Mouse (Mus musculus): ENCODE measurements around the gene Slc45a3. TPM values are rescaled to one million over a fixed set of nuclear protein-coding genes. Genes with fewer than 3 reads are reported as not detected.

The Slc45a3 gene
- polyA plus RNA-seq, 1 experiment from 2014 or later: 10.9 TPM

DNA sequence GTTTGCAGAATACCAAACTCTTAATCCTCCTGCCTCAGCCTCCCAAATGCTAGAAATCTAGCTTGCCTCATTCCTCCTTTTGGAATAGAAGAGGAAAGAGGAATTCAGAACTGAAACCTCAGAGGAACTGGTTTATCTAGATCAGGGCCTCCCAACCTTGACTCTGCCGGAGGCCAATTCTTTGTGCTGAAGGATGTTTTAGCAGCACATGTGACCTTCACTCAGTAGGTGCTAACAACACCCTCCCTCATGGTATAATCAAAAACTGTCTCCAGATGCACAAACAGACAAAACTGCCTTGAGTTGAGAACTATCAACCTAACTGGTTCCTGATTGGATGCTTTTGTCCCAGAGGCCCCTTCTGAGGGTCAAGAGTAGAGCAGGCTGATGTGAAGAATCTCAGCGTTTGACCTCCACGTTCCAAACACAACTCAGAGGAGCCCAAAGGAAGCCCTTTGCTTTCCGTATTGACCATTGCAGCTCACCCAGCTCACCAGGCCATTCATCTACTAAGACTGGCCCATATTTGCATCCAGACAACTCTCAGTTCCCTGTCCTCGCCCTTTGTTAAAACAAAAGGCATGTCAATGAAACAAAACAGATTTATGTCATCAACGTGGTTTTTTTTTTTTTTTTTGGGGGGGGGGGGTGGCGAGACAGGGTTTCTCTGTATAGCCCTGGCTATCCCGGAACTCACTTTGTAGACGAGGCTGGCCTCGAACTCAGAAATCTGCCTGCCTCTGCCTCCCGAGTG lies 16.1 kb upstream of the Slc45a3 start:
- H3K27me3 ChIP-seq (ENCODE audit: insufficient read depth, poor library complexity, severe bottlenecking): no peaks in the 10 kb centered on the region
- DNase-seq (ENCODE audit: low spot score): no peak
- H3K27ac ChIP-seq: no peak overlapping the region
- 85% methylated on average over 11 of the region's 11 CpGs for WGBS
- H3K9me3 ChIP-seq: no peaks in the 10 kb centered on the region
- no peak overlapping the region for H3K4me3 ChIP-seq
- peaks cover 23% of the 10 kb centered on the region for H3K4me1 ChIP-seq (replicated peaks)
- no peaks in the 10 kb centered on the region for H3K36me3 ChIP-seq

DNA sequence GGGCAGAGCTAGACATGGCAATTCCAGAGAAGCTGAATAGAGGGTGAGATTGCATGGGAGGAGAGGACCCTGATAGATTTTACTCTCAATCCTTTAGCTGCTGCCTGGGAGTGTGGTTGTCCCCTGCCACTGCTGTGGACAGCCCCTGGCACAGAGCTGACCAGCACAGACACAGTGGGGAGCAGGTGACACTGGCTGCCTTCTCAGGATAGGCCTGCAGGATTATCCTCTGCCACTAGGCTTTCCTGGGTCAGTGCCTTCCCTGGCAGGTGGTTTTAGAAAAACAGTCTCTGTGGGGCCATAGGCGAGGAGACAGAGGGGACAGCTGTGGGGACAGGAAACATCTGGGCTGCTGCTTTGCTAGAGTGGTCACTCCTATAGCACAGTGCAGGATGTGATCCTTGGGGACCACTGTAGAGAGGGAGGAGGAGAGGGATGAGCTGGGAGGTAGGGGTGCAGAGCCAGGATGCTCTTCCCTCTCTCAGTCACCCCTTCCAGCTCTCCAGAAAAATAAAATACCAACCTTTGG lies 14.7 kb upstream of the Slc45a3 start:
- Histone ChIP-seq H3K27me3 (ENCODE audit: insufficient read depth, poor library complexity, severe bottlenecking) (no peaks in the 10 kb centered on the region), H3K36me3 (no peaks in the 10 kb centered on the region), H3K27ac (peak overlapping the region; percentile 62; the same call in 1 of the 2 replicates), H3K4me3 (no peak overlapping the region), H3K4me1 (replicated peaks) (peaks cover 25% of the 10 kb centered on the region), H3K9me3 (no peaks in the 10 kb centered on the region)
- DNase-seq (ENCODE audit: low spot score): no peak
- 27% methylated on average over 1 of the region's 1 CpGs for WGBS

GRCm38 (mm10) chr1:131954242-131954865 lies 8.4 kb upstream of the Slc45a3 start:
- WGBS: 87% methylated on average over 12 of the region's 12 CpGs
- no peak for DNase-seq (ENCODE audit: low spot score)
- Histone ChIP-seq H3K36me3 (no peaks in the 10 kb centered on the region), H3K9me3 (no peaks in the 10 kb centered on the region), H3K27me3 (ENCODE audit: insufficient read depth, poor library complexity, severe bottlenecking) (peaks cover 18% of the 10 kb centered on the region), H3K4me3 (no peak overlapping the region), H3K27ac (peak overlapping the region; percentile 45), H3K4me1 (replicated peaks) (peaks cover 37% of the 10 kb centered on the region)

GRCm38 (mm10) chr1:131955131-131955757 lies 7.5 kb upstream of the Slc45a3 start:
- H3K9me3 ChIP-seq: no peaks in the 10 kb centered on the region
- H3K36me3 ChIP-seq: no peaks in the 10 kb centered on the region
- peaks cover 37% of the 10 kb centered on the region for H3K4me1 ChIP-seq (replicated peaks)
- peaks cover 20% of the 10 kb centered on the region for H3K27me3 ChIP-seq (ENCODE audit: insufficient read depth, poor library complexity, severe bottlenecking)
- H3K27ac ChIP-seq: 0 out of 2 replicates have a peak overlapping the region, but pooled peaks have one; percentile 35
- H3K4me3 ChIP-seq: no peak overlapping the region
- no peak for DNase-seq (ENCODE audit: low spot score)
- whole genome bisulfite sequencing: 65% methylated on average over 3 of the region's 3 CpGs

DNA sequence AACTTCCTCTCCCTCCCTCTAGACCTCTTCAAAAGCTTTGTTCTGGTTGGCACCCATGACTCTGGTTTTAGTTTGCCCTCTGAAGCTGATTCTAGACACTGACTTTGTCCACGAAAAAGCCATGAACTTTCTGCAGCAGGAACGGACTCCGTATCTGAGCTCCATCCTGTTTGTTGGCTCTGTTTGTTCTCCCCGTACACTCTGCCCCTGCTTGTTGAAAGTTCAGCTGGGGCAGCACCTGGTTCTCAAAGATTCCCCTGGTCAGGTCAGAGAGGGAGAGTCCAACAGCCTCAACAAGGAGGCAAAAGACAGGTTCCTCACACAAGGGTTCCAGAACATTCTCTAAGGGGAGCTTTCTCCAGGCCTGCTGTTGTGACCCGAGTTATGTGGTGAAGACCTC lies 5.4 kb upstream of the Slc45a3 start:
- Histone ChIP-seq H3K27me3 (ENCODE audit: insufficient read depth, poor library complexity, severe bottlenecking) (peaks cover 41% of the 10 kb centered on the region), H3K4me3 (no peak overlapping the region), H3K27ac (peak overlapping the region; percentile 62; the same call in 1 of the 2 replicates), H3K9me3 (no peaks in the 10 kb centered on the region), H3K36me3 (no peaks in the 10 kb centered on the region), H3K4me1 (replicated peaks) (peaks cover 50% of the 10 kb centered on the region)
- no peak for DNase-seq (ENCODE audit: low spot score)
- 79% methylated on average over 5 of the region's 5 CpGs for WGBS

DNA sequence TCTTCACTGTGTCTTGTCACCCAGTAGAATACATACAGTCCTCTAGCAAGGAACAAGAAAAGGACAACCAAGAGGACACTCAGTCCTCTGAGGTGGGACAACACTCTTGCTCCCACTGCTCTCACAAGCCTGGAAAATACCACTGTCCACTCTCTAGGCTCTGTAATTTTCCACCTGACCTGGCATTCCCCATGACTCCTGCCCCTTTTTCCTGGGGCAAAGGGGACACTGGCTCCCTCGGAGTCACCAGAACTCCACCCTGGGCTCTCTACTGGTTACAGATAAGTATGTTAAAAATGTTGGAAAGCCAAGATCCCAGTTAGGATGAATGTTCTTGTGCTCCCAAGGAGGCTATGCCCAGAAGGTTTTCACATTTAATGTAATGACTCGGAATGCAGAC lies 1.8 kb upstream of the Slc45a3 start:
- Histone ChIP-seq H3K27me3 (ENCODE audit: insufficient read depth, poor library complexity, severe bottlenecking) (peaks cover 61% of the 10 kb centered on the region), H3K4me3 (no peak overlapping the region), H3K4me1 (replicated peaks) (peaks cover 55% of the 10 kb centered on the region), H3K27ac (0 out of 2 replicates have a peak overlapping the region, but pooled peaks have one; percentile 16), H3K9me3 (no peaks in the 10 kb centered on the region), H3K36me3 (no peaks in the 10 kb centered on the region)
- DNase-seq (ENCODE audit: low spot score): no peak
- 47% methylated on average over 2 of the region's 2 CpGs for WGBS

DNA sequence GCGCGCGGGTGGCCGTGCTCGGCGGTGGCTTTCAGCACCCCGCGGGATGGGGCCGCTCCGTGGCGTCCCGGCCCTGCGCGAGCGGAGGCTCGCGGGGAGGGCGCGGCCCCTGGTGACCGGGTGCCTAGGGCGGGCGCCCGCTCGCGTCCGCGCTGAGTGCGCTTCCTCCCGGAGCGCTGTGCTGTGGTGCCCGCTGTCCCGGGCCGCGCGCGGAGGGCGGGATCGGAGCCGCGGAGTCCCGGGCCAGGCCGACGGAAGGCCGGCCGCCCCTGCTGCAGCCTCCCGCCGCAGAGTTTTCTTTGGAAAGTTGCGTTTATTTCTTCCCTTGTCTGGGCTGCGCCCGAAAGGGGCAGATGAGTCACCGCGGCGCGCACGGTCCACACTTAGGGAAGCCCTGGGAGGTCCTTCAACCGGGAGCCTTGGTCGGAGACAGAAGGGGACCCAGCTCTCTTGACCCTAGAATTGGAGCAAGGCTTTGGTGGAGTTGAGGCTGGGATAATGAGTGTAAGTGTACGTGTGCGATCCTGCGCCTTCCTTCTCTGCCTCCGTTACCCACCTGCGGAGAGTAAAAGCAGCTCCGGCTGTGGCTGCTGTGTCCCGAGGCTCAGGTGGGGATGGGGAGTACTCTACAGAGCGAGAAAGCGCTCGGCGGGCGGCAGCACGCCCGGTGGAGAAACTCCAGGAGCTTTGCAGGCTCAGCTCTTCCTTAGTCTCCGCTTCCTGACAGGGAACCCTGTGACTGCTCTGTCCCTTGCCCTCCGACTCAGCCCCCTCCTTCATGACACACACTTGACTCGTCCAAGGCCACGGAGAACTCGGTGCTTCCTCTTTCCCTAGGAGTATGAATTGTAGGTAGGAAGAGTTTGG lies 551 bp downstream of the Slc45a3 start:
- under 1% methylated on average over 76 of the region's 76 CpGs for WGBS
- H3K4me1 ChIP-seq (replicated peaks): peaks cover 66% of the 10 kb centered on the region
- peak overlapping the region; percentile 90 for H3K27ac ChIP-seq

GRCm38 (mm10) chr1:131964100-131964499 lies 1.3 kb downstream of the Slc45a3 start:
- Histone ChIP-seq H3K27me3 (ENCODE audit: insufficient read depth, poor library complexity, severe bottlenecking) (peaks cover 79% of the 10 kb centered on the region), H3K9me3 (no peaks in the 10 kb centered on the region), H3K36me3 (no peaks in the 10 kb centered on the region), H3K4me1 (replicated peaks) (peaks cover 74% of the 10 kb centered on the region), H3K27ac (peak overlapping the region; percentile 90), H3K4me3 (peak overlapping the region; percentile 92)
- WGBS: 28% methylated on average over 5 of the region's 5 CpGs
- DNase-seq (ENCODE audit: low spot score): no peak

More for the DNA sequence above, 551 bp downstream of the Slc45a3 start:
- H3K27me3 ChIP-seq (ENCODE audit: insufficient read depth, poor library complexity, severe bottlenecking): peaks cover 71% of the 10 kb centered on the region
- DNase-seq (ENCODE audit: low spot score): peak; percentile 47
- H3K4me3 ChIP-seq: peak overlapping the region; percentile 92
- no peaks in the 10 kb centered on the region for H3K36me3 ChIP-seq
- H3K9me3 ChIP-seq: no peaks in the 10 kb centered on the region

GRCm38 (mm10) chr1:131964580-131964979 lies 1.8 kb downstream of the Slc45a3 start:
- Histone ChIP-seq H3K9me3 (no peaks in the 10 kb centered on the region), H3K27me3 (ENCODE audit: insufficient read depth, poor library complexity, severe bottlenecking) (peaks cover 80% of the 10 kb centered on the region), H3K27ac (no peak overlapping the region; the same call in 1 of the 2 replicates), H3K4me1 (replicated peaks) (peaks cover 79% of the 10 kb centered on the region), H3K4me3 (peak overlapping the region; percentile 92), H3K36me3 (no peaks in the 10 kb centered on the region)
- no peak for DNase-seq (ENCODE audit: low spot score)
- 72% methylated on average over 7 of the region's 7 CpGs for WGBS

- peak overlapping the region; percentile 73; the same call in 1 of the 2 replicates for H3K27ac ChIP-seq
- H3K36me3 ChIP-seq: no peaks in the 10 kb centered on the region
- no peak for DNase-seq (ENCODE audit: low spot score)
- H3K4me3 ChIP-seq: peak overlapping the region; percentile 20; the same call in 1 of the 2 replicates
- H3K9me3 ChIP-seq: no peaks in the 10 kb centered on the region
- peaks cover 89% of the 10 kb centered on the region for H3K4me1 ChIP-seq (replicated peaks)
- H3K27me3 ChIP-seq (ENCODE audit: insufficient read depth, poor library complexity, severe bottlenecking): peaks cover 76% of the 10 kb centered on the region
- WGBS: 44% methylated on average over 5 of the region's 5 CpGs
Measured at GRCm38 (mm10) chr1:131965818-131966217, 3.1 kb downstream of the Slc45a3 start.

- Histone ChIP-seq H3K36me3 (no peaks in the 10 kb centered on the region), H3K27me3 (ENCODE audit: insufficient read depth, poor library complexity, severe bottlenecking) (peaks cover 61% of the 10 kb centered on the region), H3K9me3 (no peaks in the 10 kb centered on the region), H3K27ac (peak overlapping the region; percentile 66), H3K4me3 (no peak overlapping the region), H3K4me1 (replicated peaks) (peaks cover 95% of the 10 kb centered on the region)
- DNase-seq (ENCODE audit: low spot score): no peak
- WGBS: 80% methylated on average over 7 of the region's 7 CpGs
Measured at GRCm38 (mm10) chr1:131967336-131967735, 4.6 kb downstream of the Slc45a3 start.

GRCm38 (mm10) chr1:131968556-131968955 lies 5.8 kb downstream of the Slc45a3 start:
- Histone ChIP-seq H3K36me3 (no peaks in the 10 kb centered on the region), H3K27me3 (ENCODE audit: insufficient read depth, poor library complexity, severe bottlenecking) (peaks cover 52% of the 10 kb centered on the region), H3K27ac (peak overlapping the region; percentile 96), H3K9me3 (no peaks in the 10 kb centered on the region), H3K4me3 (no peak overlapping the region), H3K4me1 (replicated peaks) (peaks cover 95% of the 10 kb centered on the region)
- DNase-seq (ENCODE audit: low spot score): no peak
- WGBS: 31% methylated on average over 3 of the region's 3 CpGs

Data from hindbrain, embryonic 10.5 days (tissue).